Mouse (Mus musculus) monocyte, adult 5-6 weeks (primary cell): ENCODE measurements around the gene Lhfpl4. TPM values are rescaled to one million over a fixed set of nuclear protein-coding genes. Genes with fewer than 3 reads are reported as not detected.

Experiments
- ATAC-seq: fragments of 153-309, 156-312 bp; replicated peaks from 2 replicates; pipeline ENCODE4 v1.8.0; 2017; ENCODE audit warnings: mild to moderate bottlenecking; ENCODE audit not compliant: low TSS enrichment, insufficient number of reproducible peaks, severe bottlenecking, poor library complexity, low FRiP score
- total RNA-seq: library from RNA; stranded (forward); fragments of 200-1000, 200-491, 200-594 nt; gene quantifications from 3 replicates; pipeline ENCODE4 v1.2.3, GENCODE M21; 2017

Gene Lhfpl4
- total RNA-seq: not detected in 3 replicates

- no peak for ATAC-seq
These were observed at the start of gene Lhfpl4 for GRCm38 (mm10) chr6:113194841-113195595. TSS of gene Lhfpl4 (minus strand) at chr6:113195384.

GRCm38 (mm10) chr6:113242753-113243152, 47.6 kb upstream of the Lhfpl4 start:
- ATAC-seq: no peak

- ATAC-seq: peak; percentile 42
These were observed 43.3 kb upstream of the Lhfpl4 start for GRCm38 (mm10) chr6:113238442-113238841.

- peak; percentile 94 for ATAC-seq
These were observed 42.5 kb upstream of the Lhfpl4 start, which contains the start of gene Mtmr14 for GRCm38 (mm10) chr6:113237542-113238270. TSS of gene Mtmr14 (plus strand) at chr6:113237843.

GRCm38 (mm10) chr6:113235141-113235540, 40.0 kb upstream of the Lhfpl4 start:
- no peak for ATAC-seq

- ATAC-seq: peak; percentile 35; the same call in 1 of the 2 replicates
These were observed 31.5 kb upstream of the Lhfpl4 start for GRCm38 (mm10) chr6:113226705-113227104.

GRCm38 (mm10) chr6:113225798-113226197, 30.6 kb upstream of the Lhfpl4 start:
- ATAC-seq: 0 out of 2 replicates have a peak, but pooled peaks have one; percentile 31

- ATAC-seq: no peak
These were observed 21.1 kb upstream of the Lhfpl4 start for GRCm38 (mm10) chr6:113216280-113216679.

GRCm38 (mm10) chr6:113195596-113195992, 410 bp upstream of the Lhfpl4 start:
- ATAC-seq: no peak

- ATAC-seq: no peak
These were observed 705 bp downstream of the Lhfpl4 start for GRCm38 (mm10) chr6:113194517-113194840.

- ATAC-seq: no peak
These were observed 1.3 kb downstream of the Lhfpl4 start for GRCm38 (mm10) chr6:113193765-113194460.

GRCm38 (mm10) chr6:113184866-113185525, 10.2 kb downstream of the Lhfpl4 start:
- ATAC-seq: no peak

- ATAC-seq: no peak
These were observed 11.0 kb downstream of the Lhfpl4 start for GRCm38 (mm10) chr6:113184163-113184562.

- ATAC-seq: no peak
These were observed 15.9 kb downstream of the Lhfpl4 start for GRCm38 (mm10) chr6:113179195-113179733.

GRCm38 (mm10) chr6:113178286-113179194, 16.6 kb downstream of the Lhfpl4 start:
- ATAC-seq: no peak

GRCm38 (mm10) chr6:113176613-113177012, 18.6 kb downstream of the Lhfpl4 start:
- no peak for ATAC-seq

GRCm38 (mm10) chr6:113175469-113175868, 19.7 kb downstream of the Lhfpl4 start:
- ATAC-seq: no peak

GRCm38 (mm10) chr6:113172568-113172967, 22.6 kb downstream of the Lhfpl4 start:
- peak; percentile 67 for ATAC-seq
